Mouse (Mus musculus): Measurements from ENCODE around the gene Dppa2.

GRCm38 (mm10) chr16:48303983-48304382 lies 275 bp downstream of the Dppa2 start:
- TF ChIP-seq CTCF (IDR thresholded peaks at IDR 0.05; ENCODE audit: low read depth, low read length) = no peak
- TF ChIP-seq GATA1 (IDR thresholded peaks at IDR 0.05; ENCODE audit: borderline replicate concordance, low read length) = no peak
- TF ChIP-seq GATA2 (IDR thresholded peaks at IDR 0.05; ENCODE audit: borderline replicate concordance, low read depth, low read length) = no peak
- no peak for TF ChIP-seq POLR2AphosphoS5 (IDR thresholded peaks at IDR 0.05; ENCODE audit: insufficient replicate concordance, low read depth, low read length)

Measured in G1E (cell line).